Mouse (Mus musculus) heart, adult 8-10 months (tissue): ENCODE measurements around the gene Reep3. TPM values are rescaled to one million over a fixed set of nuclear protein-coding genes. Genes with fewer than 3 reads are reported as not detected.
A peak's percentile ranks its signal among the peaks of the same experiment; 100 is the strongest.

Source experiments
- DNase-seq: peaks from one replicate; pipeline ENCODE4 v3.0.0; 2022; ENCODE audit warnings: low spot score
- total RNA-seq, 4 experiments: library from RNA; stranded (reverse); gene quantifications; 2 replicates each; pipeline ENCODE4 v1.2.4; 2022

Reep3 gene
- total RNA-seq, 4 experiments from 2014 or later: 16.3 to 19.9 (median 17.9) TPM

- no peak for DNase-seq
Measured at GRCm38 (mm10) chr10:67083446-67084166, 13.1 kb downstream of the Reep3 start.

- DNase-seq: no peak
Measured at GRCm38 (mm10) chr10:67082531-67082930, 14.2 kb downstream of the Reep3 start.

- no peak for DNase-seq
Measured at GRCm38 (mm10) chr10:67081206-67082007, 15.3 kb downstream of the Reep3 start.

- no peak for DNase-seq
Measured at GRCm38 (mm10) chr10:67079030-67079429, 17.7 kb downstream of the Reep3 start.

GRCm38 (mm10) chr10:67075931-67076878 is 20.5 kb downstream of the Reep3 start:
- DNase-seq: no peak

- no peak for DNase-seq
Measured at GRCm38 (mm10) chr10:67073577-67073976, 23.2 kb downstream of the Reep3 start.

- no peak for DNase-seq
Measured at GRCm38 (mm10) chr10:67072600-67072999, 24.1 kb downstream of the Reep3 start.

GRCm38 (mm10) chr10:67071884-67072283 is 24.9 kb downstream of the Reep3 start:
- DNase-seq: no peak

GRCm38 (mm10) chr10:67071389-67071788 is 25.4 kb downstream of the Reep3 start:
- DNase-seq: no peak

- DNase-seq: no peak
Measured at GRCm38 (mm10) chr10:67069013-67069412, 27.7 kb downstream of the Reep3 start.

- no peak for DNase-seq
Measured at GRCm38 (mm10) chr10:67066421-67066820, 30.3 kb downstream of the Reep3 start.

GRCm38 (mm10) chr10:67065927-67066326 is 30.8 kb downstream of the Reep3 start:
- no peak for DNase-seq

GRCm38 (mm10) chr10:67065277-67065887 is 31.4 kb downstream of the Reep3 start:
- DNase-seq: no peak

GRCm38 (mm10) chr10:67061823-67062222 is 34.9 kb downstream of the Reep3 start:
- DNase-seq: no peak

GRCm38 (mm10) chr10:67061367-67061801 is 35.4 kb downstream of the Reep3 start:
- DNase-seq: no peak

- DNase-seq: no peak
Measured at GRCm38 (mm10) chr10:67058702-67059101, 38.0 kb downstream of the Reep3 start.

- DNase-seq: no peak
Measured at GRCm38 (mm10) chr10:67058297-67058696, 38.4 kb downstream of the Reep3 start.

GRCm38 (mm10) chr10:67057696-67058095 is 39.0 kb downstream of the Reep3 start:
- no peak for DNase-seq

- no peak for DNase-seq
Measured at GRCm38 (mm10) chr10:67057208-67057607, 39.5 kb downstream of the Reep3 start.

GRCm38 (mm10) chr10:67055867-67056856 is 40.6 kb downstream of the Reep3 start:
- peak; percentile 82 for DNase-seq
